Mouse (Mus musculus): ENCODE measurements around the gene Qrich2. TPM values are rescaled to one million over a fixed set of nuclear protein-coding genes. Genes with fewer than 3 reads are reported as not detected.

The Qrich2 gene
- total and polyA plus RNA-seq, 3 experiments, result 0.29 to 0.38 (median 0.32) TPM

- Histone ChIP-seq H3K9me3 (replicated peaks; ENCODE audit: low read length) (peaks cover 2% of the 10 kb centered on the region), H3K79me2 (replicated peaks; ENCODE audit: control insufficient read depth, extremely low read depth, insufficient read depth, poor library complexity, severe bottlenecking) (no peaks in the 10 kb centered on the region), H3K27ac (ENCODE audit: insufficient read depth, low read depth) (no peak overlapping the region), H3K4me1 (ENCODE audit: control insufficient read depth in 1 of 2, insufficient read depth in 2 of 2) (peaks cover 0 to 11% of the 10 kb centered on the region in 2 experiments; a peak in 2 of 4 replicates), H3K9ac (ENCODE audit: insufficient read depth, low read depth) (no peak overlapping the region), H3K4me2 (ENCODE audit: insufficient read depth, low read depth, poor library complexity, severe bottlenecking) (no peak overlapping the region), H3K4me3 (replicated peaks in 1 of 3; ENCODE audit: low read depth in 2 of 3, low read length in 2 of 3, poor library complexity in 1 of 3) (no peak overlapping the region), H3K27me3 (replicated peaks) (peaks cover 5% of the 10 kb centered on the region), H3K36me3 (replicated peaks in 1 of 2; ENCODE audit: control insufficient read depth in 1 of 2, insufficient read depth in 1 of 2, low read length in 1 of 2) (no peaks in the 10 kb centered on the region)
- no peak for TF ChIP-seq CHD1 (IDR thresholded peaks at IDR 0.05; ENCODE audit: low read depth, low read length)
- no peak for TF ChIP-seq ETS1 (conservative IDR thresholded peaks at IDR 0.05; ENCODE audit: low read depth, low read length)
- no peak for TF ChIP-seq ZC3H11A (IDR thresholded peaks at IDR 0.05; ENCODE audit: low read depth, low read length)
- TF ChIP-seq POLR2A (IDR thresholded peaks at IDR 0.05; ENCODE audit: low read depth, low read length), result no peak
- TF ChIP-seq USF1 (IDR thresholded peaks at IDR 0.05; ENCODE audit: low read depth, low read length), result no peak
- no peak for TF ChIP-seq ZNF384 (IDR thresholded peaks at IDR 0.05; ENCODE audit: low read depth, low read length)
- TF ChIP-seq BHLHE40 (IDR thresholded peaks at IDR 0.05; ENCODE audit: low read depth, low read length), result no peak
- TF ChIP-seq USF2 (conservative IDR thresholded peaks at IDR 0.05; ENCODE audit: low read depth, low read length), result no peak
- no peak for TF ChIP-seq RCOR1 (conservative IDR thresholded peaks at IDR 0.05; ENCODE audit: low read depth, low read length)
- TF ChIP-seq SMC3 (IDR thresholded peaks at IDR 0.05; ENCODE audit: low read depth, low read length), result no peak
- TF ChIP-seq MXI1 (IDR thresholded peaks at IDR 0.05; ENCODE audit: low read depth, low read length), result no peak
- no peak for TF ChIP-seq MEF2A (IDR thresholded peaks at IDR 0.05; ENCODE audit: borderline replicate concordance, low read depth, low read length)
- no peak for TF ChIP-seq JUN (IDR thresholded peaks at IDR 0.05; ENCODE audit: insufficient read depth, low read depth, low read length)
- no peak for TF ChIP-seq MAZ (IDR thresholded peaks at IDR 0.05; ENCODE audit: low read depth, low read length)
- no peak for TF ChIP-seq IRF4 (IDR thresholded peaks at IDR 0.05; ENCODE audit: low read depth, low read length)
- TF ChIP-seq RAD21 (IDR thresholded peaks at IDR 0.05; ENCODE audit: low read depth, low read length), result no peak
- TF ChIP-seq MAFK (IDR thresholded peaks at IDR 0.05; ENCODE audit: insufficient replicate concordance, low read length), result no peak
- TF ChIP-seq ELF1 (IDR thresholded peaks at IDR 0.05; ENCODE audit: low read depth, low read length), result no peak
- no peak for TF ChIP-seq TCF12 (IDR thresholded peaks at IDR 0.05; ENCODE audit: low read depth, low read length)
- no peak for DNase-seq (ENCODE audit: extremely low read depth)
- dilution Hi-C loops (cut with MboI; ENCODE audit: extremely low pct_ligation_motif_present, extremely low pct_unique_long_range_greater_than_20kb, low sequenced_read_pairs), result no loop called here
- in situ Hi-C loops (cut with MboI; ENCODE audit: low pct_ligation_motif_present, low pct_unique_long_range_greater_than_20kb, low sequenced_read_pairs), result no loop called here
These were observed 38.5 kb upstream of the Qrich2 start for GRCm38 (mm10) chr11:116504516-116504915.

DNA sequence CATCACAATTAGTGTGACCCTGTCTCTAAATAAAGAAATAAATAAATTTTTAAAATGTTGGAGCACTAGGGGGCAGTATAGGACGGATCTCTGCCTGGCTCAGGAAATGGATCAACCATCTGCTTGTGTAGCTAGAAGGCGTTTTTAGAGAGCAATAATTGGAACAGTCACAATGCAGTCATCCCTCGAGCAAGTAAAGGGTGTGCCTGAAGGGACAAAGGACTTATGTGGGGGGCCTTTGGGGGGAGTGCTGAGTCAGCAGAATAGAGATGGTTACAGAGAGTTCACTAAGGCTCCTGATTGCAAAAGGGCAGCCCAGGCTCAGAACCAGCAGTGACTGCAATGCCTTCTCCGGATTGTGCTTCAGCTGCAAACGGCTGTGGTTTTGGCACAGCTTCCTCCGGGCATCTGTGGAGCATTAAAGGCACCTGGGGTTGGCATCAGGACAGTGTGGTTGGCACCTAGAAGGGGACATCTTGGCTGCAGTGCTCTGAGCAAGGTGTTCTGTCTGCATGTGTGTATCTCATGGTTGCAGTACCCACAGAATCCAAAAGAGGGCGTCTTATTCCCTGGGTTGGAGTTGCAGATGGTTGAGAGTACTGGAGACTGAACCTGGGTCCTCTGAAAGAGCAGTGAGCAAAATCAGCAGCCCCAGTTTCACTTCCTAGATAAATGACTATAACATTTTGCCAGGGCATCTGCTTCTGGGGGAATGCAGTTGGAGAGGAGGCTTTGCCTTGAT, 35.1 kb upstream of the Qrich2 start:
- no peak overlapping the region for H3K4me2 ChIP-seq (ENCODE audit: insufficient read depth, low read depth, poor library complexity, severe bottlenecking)
- peak; percentile 52 for DNase-seq (ENCODE audit: extremely low read depth)
- in situ Hi-C loops (cut with MboI; ENCODE audit: low pct_ligation_motif_present, low pct_unique_long_range_greater_than_20kb, low sequenced_read_pairs) (no loop called here), dilution Hi-C loops (cut with MboI; ENCODE audit: extremely low pct_ligation_motif_present, extremely low pct_unique_long_range_greater_than_20kb, low sequenced_read_pairs) (no loop called here)
- peaks cover 2% of the 10 kb centered on the region for H3K9me3 ChIP-seq (replicated peaks; ENCODE audit: low read length)
- no peak overlapping the region for H3K4me3 ChIP-seq (replicated peaks in 1 of 3; ENCODE audit: low read depth in 2 of 3, low read length in 2 of 3, poor library complexity in 1 of 3)
- no peaks in the 10 kb centered on the region for H3K36me3 ChIP-seq (replicated peaks in 1 of 2; ENCODE audit: control insufficient read depth in 1 of 2, insufficient read depth in 1 of 2, low read length in 1 of 2)
- peaks cover 0 to 13% of the 10 kb centered on the region in 2 experiments; a peak in 2 of 4 replicates for H3K4me1 ChIP-seq (ENCODE audit: control insufficient read depth in 1 of 2, insufficient read depth in 2 of 2)
- H3K79me2 ChIP-seq (replicated peaks; ENCODE audit: control insufficient read depth, extremely low read depth, insufficient read depth, poor library complexity, severe bottlenecking), result no peaks in the 10 kb centered on the region
- H3K27ac ChIP-seq (ENCODE audit: insufficient read depth, low read depth), result no peak overlapping the region
- no peaks in the 10 kb centered on the region for H3K27me3 ChIP-seq (replicated peaks)
- no peak overlapping the region for H3K9ac ChIP-seq (ENCODE audit: insufficient read depth, low read depth)
- TF ChIP-seq MAFK (IDR thresholded peaks at IDR 0.05; ENCODE audit: insufficient replicate concordance, low read length), result peak; percentile 99
- TF ChIP-seq JUND (conservative IDR thresholded peaks at IDR 0.05; ENCODE audit: low read depth, low read length), result peak; percentile 34; the same call in 1 of the 2 replicates
- TF ChIP-seq E2F4 (IDR thresholded peaks at IDR 0.05; ENCODE audit: insufficient replicate concordance, low read depth, low read length), result no peak
- no peak for TF ChIP-seq MEF2A (IDR thresholded peaks at IDR 0.05; ENCODE audit: borderline replicate concordance, low read depth, low read length)
- no peak for TF ChIP-seq RCOR1 (conservative IDR thresholded peaks at IDR 0.05; ENCODE audit: low read depth, low read length)
- no peak for TF ChIP-seq ELF1 (IDR thresholded peaks at IDR 0.05; ENCODE audit: low read depth, low read length)
- no peak for TF ChIP-seq MYC (IDR thresholded peaks at IDR 0.05; ENCODE audit: low read depth, low read length)
- TF ChIP-seq NELFE (IDR thresholded peaks at IDR 0.05; ENCODE audit: low read depth, low read length), result no peak
- TF ChIP-seq HCFC1 (IDR thresholded peaks at IDR 0.05; ENCODE audit: low read depth, low read length), result no peak
- TF ChIP-seq EP300 (IDR thresholded peaks at IDR 0.05; ENCODE audit: low read length), result no peak
- peak; percentile 70 for TF ChIP-seq RAD21 (IDR thresholded peaks at IDR 0.05; ENCODE audit: low read depth, low read length)
- TF ChIP-seq NRF1 (IDR thresholded peaks at IDR 0.05; ENCODE audit: low read depth, low read length), result no peak
- TF ChIP-seq JUN (IDR thresholded peaks at IDR 0.05; ENCODE audit: insufficient read depth, low read depth, low read length), result no peak
- no peak for TF ChIP-seq TCF12 (IDR thresholded peaks at IDR 0.05; ENCODE audit: low read depth, low read length)
- no peak for TF ChIP-seq TBP (conservative IDR thresholded peaks at IDR 0.05; ENCODE audit: low read depth, low read length)
- TF ChIP-seq MAX (IDR thresholded peaks at IDR 0.05; ENCODE audit: low read length), result no peak
- no peak for TF ChIP-seq UBTF (IDR thresholded peaks at IDR 0.05; ENCODE audit: low read depth, low read length)
- no peak for TF ChIP-seq GABPA (IDR thresholded peaks at IDR 0.05; ENCODE audit: insufficient replicate concordance, low read depth, low read length)
- TF ChIP-seq SIN3A (IDR thresholded peaks at IDR 0.05; ENCODE audit: low read length), result no peak

Measured in CH12.LX (cell line).